In genomic region chr15:4087914-4088313, GRCm38 (mm10) we compare ENCODE assay signal across 16 mouse cellular contexts.
A peak's percentile ranks its signal among the peaks of the same experiment; 100 is the strongest.
DNase-seq lines count a peak whose midpoint lies in the region; ATAC-seq and TF ChIP-seq lines count a peak whose summit lies in the region.
"Had no signal": no experiment of that assay in that cellular context is flagged by ENCODE, and none has a peak within 500 bp of the region (broad histone marks: within the 10 kb centered on the region; RNA-seq: fewer than 3 reads in every experiment).

No protein-coding gene starts in this region.

- H3K9ac ChIP-seq in neural tube, embryonic 11.5 days (ENCODE audit: low read length), result no peak overlapping the region
- H3K9ac ChIP-seq in neural tube, embryonic 15.5 days (replicated peaks), result no peak overlapping the region
- no peak overlapping the region for H3K9ac ChIP-seq in hindbrain, postnatal 0 days (replicated peaks; ENCODE audit: low read length)
- no peak overlapping the region for H3K9ac ChIP-seq in neural tube, embryonic 13.5 days
- no peak overlapping the region for H3K9ac ChIP-seq in lung, postnatal 0 days (replicated peaks; ENCODE audit: low read depth)
- H3K9ac ChIP-seq: embryonic facial prominence, embryonic 15.5 days; heart, embryonic 15.5 days; stomach, embryonic 15.5 days had no signal

- no peaks in the 10 kb centered on the region for H3K9me3 ChIP-seq in neural tube, embryonic 11.5 days (ENCODE audit: control insufficient read depth, low read length)
- H3K9me3 ChIP-seq in neural tube, embryonic 15.5 days (replicated peaks), result no peaks in the 10 kb centered on the region
- H3K9me3 ChIP-seq in hindbrain, postnatal 0 days (ENCODE audit: low read length), result no peaks in the 10 kb centered on the region
- H3K9me3 ChIP-seq in neural tube, embryonic 13.5 days, result no peaks in the 10 kb centered on the region
- no peaks in the 10 kb centered on the region for H3K9me3 ChIP-seq in lung, postnatal 0 days (ENCODE audit: low read length)
- H3K9me3 ChIP-seq: embryonic facial prominence, embryonic 15.5 days; heart, embryonic 15.5 days; stomach, embryonic 15.5 days had no signal

- H3K4me3 ChIP-seq in neural tube, embryonic 11.5 days (ENCODE audit: low read depth, low read length), result no peak overlapping the region
- no peak overlapping the region for H3K4me3 ChIP-seq in neural tube, embryonic 15.5 days (replicated peaks)
- H3K4me3 ChIP-seq in hindbrain, postnatal 0 days (ENCODE audit: low read length), result no peak overlapping the region
- H3K4me3 ChIP-seq in neural tube, embryonic 13.5 days, result no peak overlapping the region
- H3K4me3 ChIP-seq in lung, postnatal 0 days (ENCODE audit: low read depth, low read length), result no peak overlapping the region
- H3K4me3 ChIP-seq: embryonic facial prominence, embryonic 15.5 days; heart, embryonic 15.5 days; stomach, embryonic 15.5 days had no signal

- TF ChIP-seq CTCF in hindbrain, postnatal 0 days (IDR thresholded peaks at IDR 0.05; ENCODE audit: low read depth), result no peak
- no peak for TF ChIP-seq CTCF in lung, postnatal 0 days (IDR thresholded peaks at IDR 0.05)

- no peak overlapping the region for H3K27ac ChIP-seq in neural tube, embryonic 11.5 days (ENCODE audit: low read depth, low read length)
- H3K27ac ChIP-seq in neural tube, embryonic 15.5 days (replicated peaks), result no peak overlapping the region
- H3K27ac ChIP-seq in hindbrain, postnatal 0 days, result no peak overlapping the region
- no peak overlapping the region for H3K27ac ChIP-seq in neural tube, embryonic 13.5 days (replicated peaks)
- no peak overlapping the region for H3K27ac ChIP-seq in lung, postnatal 0 days (ENCODE audit: low read length)
- H3K27ac ChIP-seq: embryonic facial prominence, embryonic 15.5 days; heart, embryonic 15.5 days; kidney, postnatal 0 days; stomach, embryonic 15.5 days had no signal

- peak; percentile 48; the same call in 1 of the 2 replicates for ATAC-seq in frontal cortex, adult (ENCODE audit: low TSS enrichment)
- peak; percentile 61; the same call in 1 of the 2 replicates for ATAC-seq in neural tube, embryonic 11.5 days (ENCODE audit: insufficient read depth, low FRiP score, low TSS enrichment)
- ATAC-seq in neural tube, embryonic 15.5 days (ENCODE audit: low FRiP score), result no peak
- ATAC-seq in hindbrain, postnatal 0 days, result no peak
- ATAC-seq in neural tube, embryonic 13.5 days (ENCODE audit: low read depth), result peak; percentile 63; the same call in 1 of the 2 replicates
- ATAC-seq in lung, postnatal 0 days, result no peak
- ATAC-seq: Patski had no signal

- H3K27me3 ChIP-seq in neural tube, embryonic 11.5 days (ENCODE audit: control insufficient read depth, insufficient read depth, low read length), result no peaks in the 10 kb centered on the region
- H3K27me3 ChIP-seq in neural tube, embryonic 15.5 days (replicated peaks), result no peaks in the 10 kb centered on the region
- no peaks in the 10 kb centered on the region for H3K27me3 ChIP-seq in hindbrain, postnatal 0 days (ENCODE audit: insufficient read depth, low read length)
- H3K27me3 ChIP-seq in neural tube, embryonic 13.5 days, result no peaks in the 10 kb centered on the region
- H3K27me3 ChIP-seq in lung, postnatal 0 days (replicated peaks; ENCODE audit: insufficient read depth, low read length), result no peaks in the 10 kb centered on the region
- H3K27me3 ChIP-seq: embryonic facial prominence, embryonic 15.5 days; heart, embryonic 15.5 days; Patski; stomach, embryonic 15.5 days had no signal

- DNase-seq in frontal cortex, postnatal 10 days (ENCODE audit: low spot score in 2 of 2), result no peak
- DNase-seq in neural tube, embryonic 11.5 days (ENCODE audit: low spot score), result no peak
- DNase-seq in hindbrain, postnatal 0 days (ENCODE audit: low spot score), result peak; percentile 20
- DNase-seq in lung, postnatal 0 days (ENCODE audit: low spot score), result no peak
- DNase-seq in spleen, postnatal 14 days (ENCODE audit: low spot score in 2 of 2), result no peak
- DNase-seq: cerebellum, adult 11-12 months; thymus, postnatal 36 days had no signal

- no peaks in the 10 kb centered on the region for H3K36me3 ChIP-seq in neural tube, embryonic 11.5 days (ENCODE audit: control insufficient read depth, insufficient read depth, low read length)
- peaks cover 15% of the 10 kb centered on the region for H3K36me3 ChIP-seq in neural tube, embryonic 15.5 days
- H3K36me3 ChIP-seq in hindbrain, postnatal 0 days (ENCODE audit: insufficient read depth, low read length), result peaks cover 16% of the 10 kb centered on the region; the same call in 1 of the 2 replicates
- peaks cover 18% of the 10 kb centered on the region for H3K36me3 ChIP-seq in neural tube, embryonic 13.5 days
- no peaks in the 10 kb centered on the region for H3K36me3 ChIP-seq in lung, postnatal 0 days (ENCODE audit: insufficient read depth, low read length)
- H3K36me3 ChIP-seq: stomach, embryonic 15.5 days had no signal

- no peaks in the 10 kb centered on the region for H3K4me1 ChIP-seq in neural tube, embryonic 11.5 days (ENCODE audit: control insufficient read depth, insufficient read depth, low read length)
- no peaks in the 10 kb centered on the region for H3K4me1 ChIP-seq in neural tube, embryonic 15.5 days
- no peaks in the 10 kb centered on the region for H3K4me1 ChIP-seq in hindbrain, postnatal 0 days (ENCODE audit: insufficient read depth, low read length)
- H3K4me1 ChIP-seq in neural tube, embryonic 13.5 days (replicated peaks), result 0 out of 2 replicates have a peak, but pooled peaks cover 2% of the 10 kb centered on the region
- no peaks in the 10 kb centered on the region for H3K4me1 ChIP-seq in lung, postnatal 0 days (ENCODE audit: insufficient read depth, low read depth, low read length)
- H3K4me1 ChIP-seq: embryonic facial prominence, embryonic 15.5 days; stomach, embryonic 15.5 days had no signal

- WGBS in neural tube, embryonic 11.5 days, result 59% methylated on average over 7 of the region's 7 CpGs
- WGBS in neural tube, embryonic 15.5 days, result 34% methylated on average over 7 of the region's 7 CpGs
- 27% methylated on average over 7 of the region's 7 CpGs for WGBS in hindbrain, postnatal 0 days
- WGBS in neural tube, embryonic 13.5 days, result 38% methylated on average over 7 of the region's 7 CpGs
- 79% methylated on average over 7 of the region's 7 CpGs for WGBS in lung, postnatal 0 days

- TF ChIP-seq EP300 in lung, postnatal 0 days (IDR thresholded peaks at IDR 0.05), result no peak

- H3K4me2 ChIP-seq in neural tube, embryonic 11.5 days (ENCODE audit: low read depth), result no peak overlapping the region
- no peak overlapping the region for H3K4me2 ChIP-seq in neural tube, embryonic 15.5 days
- H3K4me2 ChIP-seq in hindbrain, postnatal 0 days (ENCODE audit: low read depth, low read length), result no peak overlapping the region
- H3K4me2 ChIP-seq in neural tube, embryonic 13.5 days, result no peak overlapping the region
- H3K4me2 ChIP-seq in lung, postnatal 0 days (replicated peaks; ENCODE audit: low read depth, low read length), result no peak overlapping the region
- H3K4me2 ChIP-seq: embryonic facial prominence, embryonic 15.5 days; heart, embryonic 15.5 days; liver, embryonic 11.5 days; stomach, embryonic 15.5 days had no signal

Comparison
In these comparisons a context has a peak if more than half of its experiments do, and no peak if none do; other contexts are left out.
1. ATAC-seq: peak in frontal cortex, adult (single experiment), neural tube, embryonic 11.5 days (single experiment) and neural tube, embryonic 13.5 days (single experiment); none in neural tube, embryonic 15.5 days (single experiment), hindbrain, postnatal 0 days (single experiment) and lung, postnatal 0 days (single experiment).